Mouse (Mus musculus): ENCODE results near the gene Zdhhc15.
"Not testable (repeated sequence)": the region's sequence is repeated elsewhere in the genome, so short reads cannot be mapped to it uniquely, and the experiment has no call there.

Zdhhc15 gene

DNA sequence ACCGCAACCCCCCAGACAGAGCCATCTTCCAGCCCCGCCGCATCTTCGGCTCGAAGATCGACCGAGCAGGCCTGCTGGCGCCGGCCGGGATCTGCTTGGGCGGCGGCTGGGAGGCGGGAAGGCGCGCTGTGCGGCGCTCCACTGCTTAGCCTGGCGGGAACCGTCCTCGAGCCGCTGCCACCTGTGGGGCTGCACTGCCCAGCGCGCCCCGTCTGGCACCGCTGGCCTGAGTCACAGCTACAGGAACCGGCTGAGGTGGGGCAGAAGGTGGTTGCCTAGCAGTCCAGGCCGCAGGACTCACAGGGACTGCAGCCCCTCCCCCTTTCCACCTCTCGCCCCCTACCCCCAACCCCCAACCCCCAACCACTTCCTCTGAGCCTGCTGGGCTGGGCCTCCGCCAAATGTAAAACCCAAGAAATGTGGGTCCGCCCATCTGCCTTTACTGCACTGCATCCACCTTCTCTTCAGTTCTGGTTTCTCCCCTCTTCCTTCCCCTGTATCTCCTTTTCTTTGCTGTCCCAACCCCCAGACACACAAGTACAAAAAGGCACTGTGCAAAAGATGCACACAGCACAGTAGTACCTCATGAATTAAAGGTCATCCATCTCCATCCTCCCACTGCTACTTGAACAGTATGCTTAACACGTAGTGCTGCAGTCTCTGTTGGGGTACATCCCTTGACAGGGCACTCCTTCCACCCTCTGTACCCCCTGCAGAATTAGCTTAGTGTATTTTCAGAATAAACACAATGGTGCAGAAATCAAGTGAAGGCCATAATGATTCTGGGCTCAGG, at the start of gene Zdhhc15:
TSS of gene Zdhhc15 (minus strand) at position 308 of the 793 bp plus-strand sequence.
- DNase-seq (ENCODE audit: low spot score) = peak; percentile 74

DNA sequence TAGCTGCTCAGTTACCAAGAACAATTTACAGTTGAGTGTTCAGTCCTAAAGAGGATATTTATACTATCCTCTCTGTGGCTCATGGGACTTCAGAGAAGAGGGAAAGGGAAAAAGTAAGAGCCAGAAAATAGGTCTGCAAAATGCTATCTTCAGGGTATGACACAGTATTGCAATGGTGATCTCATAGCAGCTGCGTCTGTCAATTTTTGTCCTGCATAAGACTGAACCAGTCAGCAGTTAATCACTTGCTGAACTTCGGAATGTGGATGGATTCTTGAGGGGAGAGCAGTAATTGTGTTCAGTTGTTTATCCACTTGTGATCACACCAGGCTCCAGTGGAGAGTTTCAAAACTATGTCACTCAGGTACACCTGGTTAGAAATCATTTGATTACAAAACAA, 37.1 kb upstream of the Zdhhc15 start:
- DNase-seq (ENCODE audit: low spot score) = no peak

DNA sequence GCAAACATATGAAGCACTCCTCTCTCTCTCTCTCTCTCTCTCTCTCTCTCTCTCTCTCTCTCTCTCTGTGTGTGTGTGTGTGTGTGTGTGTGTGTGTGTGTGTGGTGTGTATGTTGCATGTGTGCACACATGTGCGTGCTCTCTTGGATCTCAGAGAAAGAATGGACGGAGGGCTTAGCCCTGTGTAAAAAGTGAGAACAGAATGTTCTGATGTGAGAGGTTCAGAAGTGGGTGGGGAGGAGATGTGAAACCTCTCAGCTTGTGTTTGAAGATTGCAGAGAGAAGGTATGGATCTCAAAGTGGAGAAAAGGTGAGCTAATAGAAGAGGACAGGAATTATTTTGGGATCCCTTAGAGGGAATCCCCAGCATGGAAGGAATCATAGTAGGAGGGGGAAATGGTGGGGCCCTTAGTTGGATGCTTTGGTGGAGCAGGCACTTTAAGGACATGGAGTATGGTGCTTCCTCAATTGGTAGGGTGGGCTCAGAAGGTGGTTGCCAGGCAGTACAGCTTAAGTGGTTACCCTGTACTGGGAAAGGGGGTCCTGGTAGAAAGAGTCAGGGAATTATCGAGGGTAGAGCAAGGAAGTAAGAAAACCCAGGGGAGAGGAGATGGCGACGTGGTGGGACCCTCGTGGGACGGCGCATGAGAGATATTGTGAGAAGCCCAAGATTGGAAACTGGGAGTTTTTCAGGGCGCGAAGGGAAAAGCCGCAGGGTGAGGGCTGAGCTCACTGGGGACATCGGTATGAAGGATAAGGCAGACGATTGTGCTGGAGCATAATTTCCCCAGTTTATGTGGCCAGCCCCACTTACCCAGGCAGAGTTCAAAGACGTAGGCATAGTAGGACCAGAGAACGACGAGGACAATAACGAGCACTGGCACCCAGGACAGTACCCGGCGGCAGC, 761 bp downstream of the Zdhhc15 start:
- no peak for DNase-seq (ENCODE audit: low spot score)

DNA sequence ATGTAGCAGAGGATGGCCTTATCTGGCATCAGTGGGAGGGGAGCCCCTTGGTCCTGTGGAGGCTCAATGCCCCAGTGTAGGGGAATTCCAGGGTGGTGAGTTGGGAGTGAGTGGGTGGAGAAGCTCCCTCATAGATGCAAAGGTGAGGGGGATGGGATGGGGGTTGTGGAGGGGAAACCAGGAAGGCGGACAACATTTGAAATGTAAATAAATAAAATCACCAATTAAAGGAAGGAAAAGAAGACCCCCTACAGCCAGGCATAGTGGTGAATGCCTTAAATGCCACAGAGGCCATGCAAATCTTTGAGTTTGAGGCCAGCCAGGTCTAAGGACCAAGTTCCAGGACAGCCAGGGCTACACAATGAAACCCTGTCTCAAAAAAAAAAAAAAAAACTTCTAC, 13.9 kb downstream of the Zdhhc15 start:
- DNase-seq (ENCODE audit: low spot score) = no peak

- no peak for DNase-seq (ENCODE audit: low spot score)
Observed at GRCm38 (mm10) chrX:104612531-104612930, 58.3 kb downstream of the Zdhhc15 start.

- not testable (repeated sequence) for DNase-seq (ENCODE audit: low spot score)
Observed at GRCm38 (mm10) chrX:104603738-104604430, 67.0 kb downstream of the Zdhhc15 start.

DNA sequence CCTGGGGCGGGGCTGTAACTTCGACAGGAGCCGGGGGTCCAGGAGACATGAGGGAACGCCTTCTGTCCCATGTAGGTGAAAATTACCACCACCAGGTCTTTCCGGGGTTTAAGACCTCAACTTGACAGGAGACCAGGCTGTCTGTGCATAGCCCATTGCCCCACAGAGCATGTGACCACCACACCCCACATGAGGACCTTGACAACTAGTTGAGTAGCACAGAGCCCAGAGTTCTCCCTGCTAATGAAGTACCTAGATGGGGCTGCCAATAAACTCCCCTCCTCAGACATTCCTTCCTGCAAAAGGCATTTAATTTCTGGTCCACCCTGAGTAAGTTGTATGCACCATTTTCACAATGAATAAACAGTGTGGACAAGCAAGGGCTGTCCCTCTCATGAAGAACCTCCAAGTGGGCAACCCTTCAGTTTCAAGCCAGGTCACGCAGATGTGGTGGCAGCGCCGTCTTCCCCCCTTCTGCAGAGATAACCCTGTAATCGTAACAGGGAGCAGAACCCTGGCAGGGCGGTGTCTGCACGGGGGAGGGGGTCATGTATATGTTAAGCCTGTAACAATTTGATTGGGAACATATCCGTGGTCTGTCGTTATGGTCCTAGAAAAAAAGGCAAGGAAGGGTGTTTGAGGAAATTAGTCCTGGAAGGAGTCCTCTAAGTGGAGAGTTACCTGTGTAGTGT, 68.5 kb downstream of the Zdhhc15 start:
- DNase-seq (ENCODE audit: low spot score) = not testable (repeated sequence)

- DNase-seq (ENCODE audit: low spot score) = no peak
Observed at GRCm38 (mm10) chrX:104573946-104574345, 96.9 kb downstream of the Zdhhc15 start.

- no peak for DNase-seq (ENCODE audit: low spot score)
Observed at GRCm38 (mm10) chrX:104567497-104567896, 103.4 kb downstream of the Zdhhc15 start.

DNA sequence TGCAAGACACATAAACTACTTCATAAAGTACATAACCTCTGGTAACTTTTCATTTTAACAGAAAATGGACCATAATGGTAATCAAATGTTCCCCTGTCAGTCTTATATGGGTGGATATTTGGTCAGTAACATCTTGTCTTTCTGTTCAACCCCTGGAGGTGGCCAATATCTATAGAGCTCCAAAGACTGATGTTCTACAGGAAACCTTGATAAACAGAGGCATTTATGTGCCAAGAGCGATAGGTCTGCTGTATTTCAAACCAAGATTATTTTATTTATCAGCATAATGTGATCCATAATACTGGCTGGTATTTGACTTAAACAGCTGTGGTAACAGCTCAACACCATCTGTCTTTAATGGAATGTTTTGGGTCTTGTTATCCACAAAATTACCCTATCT, 125.6 kb downstream of the Zdhhc15 start:
- DNase-seq (ENCODE audit: low spot score) = no peak

DNA sequence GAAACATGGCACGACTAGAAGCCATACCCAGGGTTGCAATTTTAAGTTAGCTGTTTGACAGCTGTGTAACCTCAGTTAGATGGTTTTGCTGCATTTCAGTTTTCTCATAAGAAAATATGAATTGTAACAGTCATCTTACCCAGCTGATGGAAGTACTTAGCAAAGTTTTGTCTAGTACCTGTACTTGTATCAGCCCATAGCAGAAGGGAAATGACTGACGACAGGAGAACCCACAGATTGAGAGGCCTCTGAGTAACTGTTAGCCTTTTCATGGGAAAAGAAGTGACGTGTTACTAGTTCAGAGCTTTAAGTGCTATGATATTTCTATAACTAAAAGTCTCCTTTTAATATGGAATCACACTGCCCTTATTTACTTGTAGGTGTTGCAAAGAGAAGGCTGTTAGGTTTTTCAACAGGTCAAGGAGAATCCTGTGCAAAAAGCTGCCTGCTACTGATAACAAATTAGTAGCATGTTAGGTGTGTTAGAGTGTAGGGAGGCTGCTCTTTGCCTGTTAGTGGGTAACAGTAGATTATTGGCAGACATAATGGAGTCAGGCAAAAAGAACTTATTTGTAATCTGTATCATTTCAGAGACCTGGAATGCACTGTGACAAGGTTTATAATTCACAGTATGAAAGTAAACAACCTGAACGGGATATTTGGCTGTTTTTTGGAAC, 126.8 kb downstream of the Zdhhc15 start:
- DNase-seq (ENCODE audit: low spot score) = no peak

- no peak for DNase-seq (ENCODE audit: low spot score)
Observed at GRCm38 (mm10) chrX:104542635-104543034, 128.2 kb downstream of the Zdhhc15 start.

- DNase-seq (ENCODE audit: low spot score) = no peak
Observed at GRCm38 (mm10) chrX:104501765-104502164, 169.1 kb downstream of the Zdhhc15 start.

GRCm38 (mm10) chrX:104489626-104490355, 181.1 kb downstream of the Zdhhc15 start:
- DNase-seq (ENCODE audit: low spot score) = no peak

GRCm38 (mm10) chrX:104488870-104489467, 181.9 kb downstream of the Zdhhc15 start:
- no peak for DNase-seq (ENCODE audit: low spot score)

DNA sequence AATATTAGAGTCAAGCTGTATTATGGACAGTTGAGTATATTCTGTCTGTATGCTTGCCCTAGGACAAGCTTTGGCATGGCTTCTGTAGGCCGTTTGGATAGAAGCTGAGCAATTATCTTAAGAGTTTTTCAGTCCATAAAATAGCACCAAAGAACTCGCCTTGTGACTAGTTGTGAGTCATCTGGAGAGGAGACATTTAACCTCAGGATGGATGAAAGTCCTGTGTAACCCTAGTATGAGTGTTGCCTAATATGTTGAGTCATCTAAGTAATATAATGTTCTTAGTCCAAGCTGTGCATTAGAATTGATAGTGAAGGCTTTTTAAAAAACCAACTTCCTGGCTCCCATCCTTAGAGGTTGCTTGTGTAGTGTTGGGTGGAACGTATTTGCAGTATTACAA, 182.8 kb downstream of the Zdhhc15 start:
- no peak for DNase-seq (ENCODE audit: low spot score)
